Mouse (Mus musculus): ENCODE data around the gene Magel2.

Gene Magel2

DNA sequence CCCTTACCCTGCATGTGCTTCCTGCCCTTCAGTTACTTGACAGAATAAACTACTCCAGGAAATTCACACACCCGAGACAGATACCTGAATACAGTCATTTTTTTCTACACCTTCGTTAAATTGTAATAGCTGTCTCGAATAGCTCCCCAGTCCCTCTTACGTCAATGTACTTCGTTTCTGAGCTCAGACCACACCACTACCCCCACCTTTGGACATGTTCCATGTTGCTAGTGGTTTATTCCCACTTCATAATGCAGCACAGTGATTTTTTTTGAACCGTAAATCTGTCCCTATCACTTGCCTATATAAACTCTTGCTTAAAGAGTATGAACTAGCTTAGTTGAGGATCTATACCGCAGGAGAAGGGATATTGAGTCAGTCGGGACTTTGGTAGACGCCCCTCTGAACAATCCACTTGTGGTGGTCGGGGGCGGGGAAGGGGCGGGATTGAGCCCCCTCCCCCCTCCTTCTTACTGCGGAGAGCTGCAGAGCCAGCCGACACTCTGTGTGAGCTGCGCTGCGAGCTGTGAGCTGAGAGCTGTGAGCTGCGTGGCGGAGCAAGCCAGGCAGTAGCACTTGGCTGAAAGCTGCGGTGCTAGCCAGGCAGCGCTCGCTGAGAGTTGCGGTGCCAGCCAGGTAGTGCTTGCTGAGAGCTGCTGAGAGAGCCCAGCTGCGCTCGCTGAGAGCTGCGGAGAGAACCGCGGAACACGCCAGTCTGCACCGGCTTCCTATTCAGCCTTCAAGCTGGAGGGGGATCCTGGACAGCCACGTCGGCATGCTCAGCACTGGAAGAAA, at the start of gene Magel2:
TSS of gene Magel2 (plus strand) at position 501 of the 795 bp plus-strand sequence.
- in situ Hi-C loops (cut with MboI, MseI) = loop anchor here (5.0 to 25.0 kb wide), 3 partner anchors 104 to 1989 kb away; no protein-coding TSS in a partner anchor

DNA sequence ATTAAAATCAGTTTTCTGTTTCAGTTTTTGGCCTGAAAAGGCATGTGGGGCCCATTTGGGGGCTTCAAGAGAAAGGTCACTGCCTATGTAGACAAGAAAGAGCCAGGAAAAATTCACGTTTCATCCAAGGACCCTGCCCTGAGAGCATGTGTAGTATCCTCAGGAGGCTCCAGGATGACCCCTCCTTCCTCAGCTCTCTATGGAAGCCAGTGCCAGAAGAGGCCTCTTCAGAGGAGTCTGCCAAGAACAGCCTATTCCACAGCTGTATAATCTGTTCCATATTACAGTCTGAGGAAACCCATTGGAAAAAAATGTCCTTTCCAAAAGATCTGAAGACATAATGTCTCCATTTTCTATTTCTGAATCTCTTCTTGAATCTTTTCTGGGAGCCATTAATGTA, 31.4 kb upstream of the Magel2 start:
- in situ Hi-C loops (cut with MboI, MseI) = no loop called here

- in situ Hi-C loops (cut with MboI, MseI) = no loop called here
Measured at GRCm38 (mm10) chr7:62346269-62346668, 30.5 kb upstream of the Magel2 start, which contains the start of gene Ndn. Gene Ndn (plus strand): TSS chr7:62346569.

DNA sequence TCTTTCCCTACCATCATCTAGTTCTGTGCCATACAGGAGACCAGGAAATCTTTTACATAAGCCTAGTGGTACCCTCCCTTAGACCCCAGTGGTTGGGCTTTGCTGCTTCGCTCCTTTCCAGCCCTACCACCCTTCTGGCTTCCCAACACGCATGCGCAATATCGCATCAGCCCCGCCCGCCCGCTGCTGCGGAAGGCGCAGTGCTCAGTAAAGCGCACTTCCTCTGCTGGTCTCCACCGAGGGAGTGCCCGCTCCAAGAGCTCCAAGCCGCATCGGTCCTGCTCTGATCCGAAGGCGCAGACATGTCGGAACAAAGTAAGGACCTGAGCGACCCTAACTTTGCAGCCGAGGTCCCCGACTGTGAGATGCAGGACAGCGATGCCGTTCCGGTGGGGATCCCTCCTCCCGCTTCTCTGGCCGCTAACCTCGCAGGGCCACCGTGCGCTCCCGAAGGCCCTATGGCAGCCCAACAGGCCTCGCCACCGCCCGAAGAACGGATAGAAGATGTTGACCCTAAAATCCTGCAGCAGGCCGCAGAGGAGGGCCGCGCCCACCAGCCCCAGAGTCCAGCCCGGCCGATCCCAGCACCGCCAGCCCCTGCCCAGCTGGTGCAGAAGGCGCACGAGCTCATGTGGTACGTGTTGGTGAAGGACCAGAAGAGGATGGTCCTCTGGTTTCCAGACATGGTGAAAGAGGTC, 28.6 kb upstream of the Magel2 start:
- in situ Hi-C loops (cut with MboI, MseI) = no loop called here

DNA sequence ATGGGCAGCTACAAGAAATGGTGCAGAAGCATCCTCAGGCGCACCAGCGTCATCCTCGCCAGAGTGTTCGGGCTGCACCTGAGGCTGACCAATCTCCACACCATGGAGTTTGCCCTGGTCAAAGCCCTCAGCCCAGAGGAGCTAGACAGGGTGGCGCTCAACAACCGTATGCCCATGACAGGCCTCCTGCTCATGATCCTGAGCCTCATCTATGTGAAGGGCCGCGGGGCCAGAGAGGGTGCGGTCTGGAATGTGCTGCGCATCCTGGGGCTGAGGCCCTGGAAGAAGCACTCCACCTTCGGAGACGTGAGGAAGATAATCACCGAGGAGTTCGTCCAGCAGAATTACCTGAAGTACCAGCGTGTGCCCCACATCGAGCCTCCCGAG, 28.0 kb upstream of the Magel2 start:
- in situ Hi-C loops (cut with MboI, MseI) = no loop called here

DNA sequence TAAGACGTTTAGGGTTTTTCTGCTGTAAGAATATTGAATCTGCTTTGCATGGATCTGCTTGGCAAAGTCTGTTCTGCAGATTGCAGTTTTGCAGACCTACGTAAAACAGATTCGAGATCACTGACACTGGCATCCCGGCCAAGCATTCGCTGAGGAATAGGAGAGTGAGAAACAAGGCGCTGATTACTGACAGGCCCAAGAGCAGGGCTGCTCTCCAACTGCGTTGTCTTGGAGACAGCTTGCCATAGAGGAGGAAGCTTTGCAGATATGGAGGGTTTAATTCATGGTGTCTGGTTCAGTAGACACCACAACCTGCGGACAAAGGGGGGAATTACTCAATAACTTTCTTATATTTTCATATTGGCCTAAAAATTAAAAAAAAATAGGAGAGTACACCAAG, 25.5 kb upstream of the Magel2 start:
- in situ Hi-C loops (cut with MboI, MseI) = no loop called here

- in situ Hi-C loops (cut with MboI, MseI) = no loop called here
Measured at GRCm38 (mm10) chr7:62365039-62365636, 11.7 kb upstream of the Magel2 start.

GRCm38 (mm10) chr7:62366730-62367129, 10.1 kb upstream of the Magel2 start:
- in situ Hi-C loops (cut with MboI, MseI) = no loop called here

DNA sequence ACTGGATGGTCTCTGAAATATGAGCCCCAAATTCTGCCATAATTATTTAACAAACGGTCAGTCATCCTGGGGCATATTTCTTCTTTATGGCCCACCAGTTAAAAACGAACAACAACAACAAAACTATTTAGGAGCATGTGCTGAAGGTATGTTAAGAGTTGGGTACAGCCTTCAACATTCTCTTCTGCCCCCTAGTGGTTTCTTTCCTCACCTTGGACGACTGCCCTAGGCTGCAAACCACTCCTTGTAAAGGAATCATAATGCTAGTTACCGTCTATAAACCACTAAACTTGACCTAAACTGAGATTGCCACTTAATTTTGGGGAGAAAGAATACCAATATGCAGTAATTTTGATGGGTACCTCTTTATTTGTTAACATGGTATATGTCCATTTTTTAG, 1.2 kb upstream of the Magel2 start:
- in situ Hi-C loops (cut with MboI, MseI) = loop anchor here (5.0 to 25.0 kb wide), 3 partner anchors 103 to 1988 kb away; no protein-coding TSS in a partner anchor

DNA sequence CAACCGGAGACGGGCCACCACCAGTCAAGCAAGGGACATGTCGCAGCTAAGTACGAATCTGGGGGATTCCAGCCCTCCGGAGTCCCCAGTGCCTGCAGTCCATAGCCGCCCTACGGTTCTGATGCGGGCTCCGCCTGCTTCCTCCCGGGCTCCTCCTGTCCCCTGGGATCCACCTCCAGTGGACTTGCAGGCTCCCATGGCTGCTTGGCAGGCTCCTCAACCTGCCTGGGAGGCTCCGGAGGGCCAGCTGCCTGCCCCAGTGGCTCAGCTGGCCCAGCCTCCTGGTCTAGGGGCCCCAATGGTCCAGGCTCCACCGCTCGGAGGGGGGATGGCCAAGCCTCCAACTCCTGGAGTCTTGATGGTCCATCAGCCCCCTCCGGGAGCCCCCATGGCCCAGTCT, 503 bp downstream of the Magel2 start:
- in situ Hi-C loops (cut with MboI, MseI) = loop anchor here (5.0 to 25.0 kb wide), 3 partner anchors 105 to 1990 kb away; no protein-coding TSS in a partner anchor

- in situ Hi-C loops (cut with MboI, MseI) = loop anchor here (5.0 to 25.0 kb wide), 3 partner anchors 106 to 1991 kb away; no protein-coding TSS in a partner anchor
Measured at GRCm38 (mm10) chr7:62378529-62378928, 1.7 kb downstream of the Magel2 start.

GRCm38 (mm10) chr7:62382391-62382790, 5.6 kb downstream of the Magel2 start:
- in situ Hi-C loops (cut with MboI, MseI) = loop anchor here (25.0 kb wide), 2 partner anchors 1895 to 1995 kb away; no protein-coding TSS in a partner anchor

DNA sequence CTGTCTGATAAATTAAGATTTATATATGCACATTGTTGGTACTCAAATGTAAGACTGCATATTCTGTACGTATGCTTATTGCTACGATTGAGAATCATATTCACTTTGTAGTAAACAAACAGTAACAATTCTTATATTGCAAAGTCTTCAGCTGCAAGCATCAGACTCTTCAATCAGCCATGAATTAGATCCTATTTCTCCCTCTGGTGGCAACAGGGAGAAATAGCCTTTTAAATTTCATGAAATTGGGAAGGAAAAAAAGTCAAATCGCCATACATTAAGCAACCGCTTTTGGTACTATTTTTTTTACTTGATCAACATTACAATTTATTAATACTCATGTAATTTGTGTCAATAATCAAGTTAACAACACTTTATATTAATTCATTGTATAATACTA, 11.5 kb downstream of the Magel2 start:
- in situ Hi-C loops (cut with MboI, MseI) = loop anchor here (25.0 kb wide), 2 partner anchors 1901 to 2001 kb away; no protein-coding TSS in a partner anchor

GRCm38 (mm10) chr7:62392202-62392601, 15.4 kb downstream of the Magel2 start:
- in situ Hi-C loops (cut with MboI, MseI) = loop anchor here (10.0 to 25.0 kb wide), 4 partner anchors 1467 to 2005 kb away; no protein-coding TSS in a partner anchor

DNA sequence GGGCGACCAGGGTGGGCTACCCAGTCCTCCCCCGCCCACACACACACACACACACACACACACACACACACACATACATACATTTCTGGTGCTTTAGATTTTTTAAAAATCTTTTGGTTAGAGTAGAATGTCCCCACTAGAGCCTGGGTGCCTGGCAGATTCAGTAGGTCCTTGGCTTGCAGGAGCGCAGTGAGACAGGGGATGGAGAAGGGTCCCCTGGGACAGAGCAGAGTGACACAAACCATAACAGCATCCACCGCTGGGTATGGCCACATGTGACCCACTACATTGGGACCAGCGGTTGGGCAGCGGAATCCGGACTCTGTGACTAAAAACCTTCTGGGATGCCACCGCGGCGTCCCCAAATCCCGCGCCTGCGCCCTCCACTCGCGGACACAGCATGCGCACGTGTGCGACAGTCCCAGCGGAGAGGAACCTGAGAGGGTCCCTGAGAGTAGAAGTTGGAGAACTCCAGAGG, 29.8 kb downstream of the Magel2 start:
- in situ Hi-C loops (cut with MboI, MseI) = no loop called here

GRCm38 (mm10) chr7:62407803-62408202, 31.0 kb downstream of the Magel2 start:
- in situ Hi-C loops (cut with MboI, MseI) = no loop called here

DNA sequence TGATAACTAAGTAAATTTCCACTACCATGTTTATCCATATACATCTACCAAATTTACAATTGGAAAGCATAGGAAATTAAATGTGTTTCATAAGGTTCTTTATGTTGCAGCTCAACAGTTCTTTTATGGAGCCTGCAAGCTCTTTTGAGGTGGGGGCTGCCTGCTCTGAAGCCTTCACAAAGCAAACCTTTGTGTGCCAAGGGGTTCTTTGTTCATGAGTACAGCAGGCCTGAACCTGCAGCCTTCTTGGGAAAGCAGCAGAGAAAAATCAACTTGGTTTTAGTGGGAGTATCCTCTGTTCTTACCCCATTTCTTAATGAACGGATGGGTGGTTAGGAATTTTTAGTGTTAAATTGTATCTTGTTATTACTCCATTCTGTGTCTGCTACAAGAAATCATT, 38.4 kb downstream of the Magel2 start:
- in situ Hi-C loops (cut with MboI, MseI) = no loop called here

- in situ Hi-C loops (cut with MboI, MseI) = no loop called here
Measured at GRCm38 (mm10) chr7:62416173-62416572, 39.4 kb downstream of the Magel2 start.

DNA sequence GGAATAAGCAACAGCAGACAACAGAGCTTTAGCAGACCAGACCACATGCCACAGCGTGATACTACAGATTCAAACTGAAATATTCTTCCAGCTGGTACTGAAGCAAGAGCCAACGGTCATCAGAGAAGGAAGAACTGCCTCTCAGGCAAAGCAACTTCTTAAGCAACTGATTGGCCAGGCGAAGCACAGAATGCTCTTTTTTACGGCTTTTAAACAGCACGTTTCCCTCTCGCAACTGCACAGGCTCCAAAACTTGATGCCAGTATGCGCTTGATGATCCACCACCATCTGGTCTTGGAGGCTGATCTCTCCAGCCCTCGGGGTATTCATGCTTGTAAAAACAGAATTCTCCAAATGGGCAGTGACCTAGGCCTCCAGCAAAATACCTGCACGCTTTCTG, 41.5 kb downstream of the Magel2 start:
- in situ Hi-C loops (cut with MboI, MseI) = no loop called here

GRCm38 (mm10) chr7:62419105-62419492, 42.3 kb downstream of the Magel2 start:
- in situ Hi-C loops (cut with MboI, MseI) = no loop called here

DNA sequence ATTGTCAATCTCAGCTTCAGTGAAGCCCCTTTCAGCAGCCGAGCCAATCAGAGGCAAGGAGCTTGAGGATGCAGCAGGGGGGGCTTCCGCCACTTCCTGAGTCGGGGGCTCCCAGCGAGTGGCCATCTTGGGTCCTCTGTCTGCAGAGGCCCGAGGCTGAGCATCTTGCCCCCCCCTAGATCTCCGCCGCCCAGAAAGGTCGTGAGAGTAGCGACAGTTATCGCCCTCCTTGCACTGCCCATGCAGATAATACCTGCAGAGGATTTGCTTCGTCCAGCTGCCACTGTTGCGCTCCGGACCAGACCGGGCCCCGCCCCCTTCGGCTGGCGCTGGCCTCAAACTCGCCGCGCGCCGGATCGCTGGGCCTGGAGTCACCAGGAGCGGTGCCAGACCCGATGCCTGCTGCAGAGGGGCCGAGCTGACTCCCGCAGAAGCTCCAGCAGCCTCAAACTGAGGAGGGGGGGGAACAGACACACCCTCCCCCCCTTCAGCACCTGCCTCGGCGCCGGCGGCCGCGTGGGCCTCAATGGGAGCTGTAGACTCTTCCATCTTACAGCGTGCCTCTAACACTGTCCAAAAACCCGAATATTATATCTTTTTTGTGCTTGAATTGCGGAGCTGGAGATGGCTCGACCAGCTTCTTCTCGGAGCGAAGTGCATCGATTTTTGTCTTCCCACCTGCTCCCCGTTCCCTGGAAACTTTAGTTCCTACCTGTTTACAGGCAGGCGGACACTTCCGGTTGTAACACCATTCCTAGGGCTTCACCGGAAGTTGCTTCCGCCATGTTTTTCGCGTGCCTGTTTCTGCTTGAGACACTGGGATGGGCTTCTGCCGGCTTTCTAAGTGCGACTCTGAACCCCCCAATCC, 42.9 kb downstream of the Magel2 start, which contains the start of gene Mkrn3:
TSS of gene Mkrn3 (minus strand) at position 647 of the 868 bp plus-strand sequence.
- in situ Hi-C loops (cut with MboI, MseI) = no loop called here
